Mouse (Mus musculus) myocyte (in vitro differentiated cells): ENCODE data around the gene Wwc1. TPM values are rescaled to one million over a fixed set of nuclear protein-coding genes. Genes with fewer than 3 reads are reported as not detected.
"Not testable (repeated sequence)": the region's sequence is repeated elsewhere in the genome, so short reads cannot be mapped to it uniquely, and the experiment has no call there.

Experiments
- H3K27me3 ChIP-seq: one replicate; pipeline ENCODE4 v1.6.1; 2011; ENCODE audit not compliant: control insufficient read depth, insufficient read depth, insufficient read length
- H3K36me3 ChIP-seq: one replicate; pipeline ENCODE4 v1.6.1; 2011; ENCODE audit not compliant: control insufficient read depth, insufficient read depth
- H3K4me2 ChIP-seq: one replicate; pipeline ENCODE4 v1.6.1; 2011; ENCODE audit warnings: low read depth, control low read depth
- H3K4me3 ChIP-seq: one replicate; pipeline ENCODE4 v1.5.1; 2011; ENCODE audit warnings: mild to moderate bottlenecking, control low read depth, moderate library complexity
- H3K79me2 ChIP-seq: one replicate; pipeline ENCODE4 v1.6.1; 2011; ENCODE audit not compliant: control insufficient read depth, insufficient read depth
- H3ac ChIP-seq: one replicate; pipeline ENCODE4 v1.6.1; 2011; ENCODE audit not compliant: control insufficient read depth, insufficient read length
- CEBPB ChIP-seq: IDR thresholded peaks from 2 replicates; pipeline ENCODE4 v1.6.1; 2011; ENCODE audit warnings: mild to moderate bottlenecking, moderate library complexity; ENCODE audit not compliant: poor library complexity, insufficient read depth, severe bottlenecking
- E2F4 ChIP-seq: IDR thresholded peaks from one replicate; pipeline ENCODE4 v1.6.1; 2011; ENCODE audit warnings: mild to moderate bottlenecking, control low read depth, moderate library complexity; ENCODE audit not compliant: insufficient read depth
- MAX ChIP-seq: IDR thresholded peaks from one replicate; pipeline ENCODE4 v1.6.1; 2011; ENCODE audit warnings: low read depth, mild to moderate bottlenecking, control low read depth
- MYOD1 ChIP-seq, 3 experiments: IDR thresholded peaks; one replicate each; pipeline ENCODE4 v1.6.1; 2011; ENCODE audit warnings: control low read depth in 2 of 3, low read depth in 2 of 3, mild to moderate bottlenecking in 2 of 3, moderate library complexity in 1 of 3; ENCODE audit not compliant: insufficient read length in 2 of 3, control insufficient read depth in 1 of 3
- MYOG ChIP-seq, 3 experiments: IDR thresholded peaks; one replicate each; pipeline ENCODE4 v1.6.1; 2011; ENCODE audit warnings: control low read depth in 2 of 3, low read depth in 2 of 3, mild to moderate bottlenecking in 2 of 3; ENCODE audit not compliant: insufficient read length in 2 of 3, control insufficient read depth in 1 of 3, insufficient read depth in 1 of 3
- POLR2A ChIP-seq: IDR thresholded peaks from one replicate; pipeline ENCODE4 v1.6.1; 2011; ENCODE audit warnings: low read depth, mild to moderate bottlenecking, control low read depth, moderate library complexity; ENCODE audit not compliant: insufficient read length
- POLR2AphosphoS2 ChIP-seq: IDR thresholded peaks from one replicate; pipeline ENCODE4 v1.6.1; 2011; ENCODE audit warnings: low read depth, control low read depth; ENCODE audit not compliant: insufficient read length
- REST ChIP-seq: IDR thresholded peaks from one replicate; pipeline ENCODE4 v1.6.1; 2011; ENCODE audit warnings: mild to moderate bottlenecking, control low read depth, moderate library complexity; ENCODE audit not compliant: insufficient read depth, insufficient read length
- SRF ChIP-seq: IDR thresholded peaks from one replicate; pipeline ENCODE4 v1.6.1; 2011; ENCODE audit warnings: low read depth; ENCODE audit not compliant: control insufficient read depth, insufficient read length
- TCF12 ChIP-seq: IDR thresholded peaks from one replicate; pipeline ENCODE4 v1.6.1; 2011; ENCODE audit warnings: mild to moderate bottlenecking, control low read depth; ENCODE audit not compliant: poor library complexity, insufficient read depth, severe bottlenecking
- TCF3 ChIP-seq: IDR thresholded peaks from one replicate; pipeline ENCODE4 v1.6.1; 2011; ENCODE audit warnings: low read depth, control low read depth; ENCODE audit not compliant: insufficient read length
- USF1 ChIP-seq: IDR thresholded peaks from one replicate; pipeline ENCODE4 v1.6.1; 2011; ENCODE audit warnings: low read depth, mild to moderate bottlenecking, control low read depth, moderate library complexity
- polyA plus RNA-seq: library from polyadenylated mRNA; unstranded; fragments of >200 nt; fragmentation: generic; extraction: Trizol; gene quantifications from one replicate; pipeline ENCODE4 v1.2.1, GENCODE M21; 2012; ENCODE audit warnings: missing spikeins

Wwc1 gene
- polyA plus RNA-seq, 1 experiment: 1.2 TPM

DNA sequence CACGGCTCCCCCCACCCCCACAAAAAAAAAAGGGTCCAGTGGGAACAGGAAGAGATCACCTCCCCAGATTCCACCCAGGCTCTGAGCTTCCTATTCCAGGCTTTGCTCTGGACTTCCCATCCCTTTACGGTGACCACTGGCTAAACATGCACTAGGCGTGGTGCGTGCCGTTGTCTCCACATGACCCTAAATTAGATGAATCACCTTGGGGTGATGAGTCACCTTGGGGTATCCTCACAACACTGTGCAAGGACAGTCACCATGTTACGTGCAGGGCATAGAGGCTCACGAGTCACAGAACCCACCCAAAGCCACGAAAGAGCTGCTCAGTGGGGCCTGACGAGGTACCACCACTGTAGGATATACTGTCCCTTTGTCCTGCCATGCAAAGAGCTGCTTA lies 136.0 kb downstream of the Wwc1 start:
- H3K4me2 ChIP-seq: peak overlapping the region; percentile 38
- H3ac ChIP-seq: no peak overlapping the region
- H3K79me2 ChIP-seq: no peaks in the 10 kb centered on the region
- H3K27me3 ChIP-seq: no peaks in the 10 kb centered on the region
- TF ChIP-seq POLR2A (no peak), USF1 (peak; percentile 29)
- H3K4me3 ChIP-seq: no peak overlapping the region
- H3K36me3 ChIP-seq: no peaks in the 10 kb centered on the region

DNA sequence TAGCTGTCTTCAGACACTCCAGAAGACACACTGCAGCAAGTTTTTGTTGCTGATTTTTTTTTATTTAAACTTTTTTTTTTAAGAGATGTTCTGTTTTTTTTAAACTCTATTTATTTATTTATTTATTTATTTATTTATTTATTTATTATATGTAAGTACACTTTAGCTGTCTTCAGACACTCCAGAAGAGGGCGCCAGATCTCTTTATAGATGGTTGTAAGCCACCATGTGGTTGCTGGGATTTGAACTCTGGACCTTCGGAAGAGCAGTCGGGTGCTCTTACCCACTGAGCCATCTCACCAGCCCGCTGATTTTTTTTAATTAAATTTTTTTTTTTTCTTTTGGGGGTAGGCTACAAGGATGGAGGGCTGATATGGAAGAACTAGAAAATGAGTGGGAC lies 137.8 kb downstream of the Wwc1 start:
- not testable (repeated sequence) for H3K27me3 ChIP-seq, H3K79me2 ChIP-seq, H3K4me2 ChIP-seq, H3K4me3 ChIP-seq, H3K36me3 ChIP-seq, H3ac ChIP-seq

DNA sequence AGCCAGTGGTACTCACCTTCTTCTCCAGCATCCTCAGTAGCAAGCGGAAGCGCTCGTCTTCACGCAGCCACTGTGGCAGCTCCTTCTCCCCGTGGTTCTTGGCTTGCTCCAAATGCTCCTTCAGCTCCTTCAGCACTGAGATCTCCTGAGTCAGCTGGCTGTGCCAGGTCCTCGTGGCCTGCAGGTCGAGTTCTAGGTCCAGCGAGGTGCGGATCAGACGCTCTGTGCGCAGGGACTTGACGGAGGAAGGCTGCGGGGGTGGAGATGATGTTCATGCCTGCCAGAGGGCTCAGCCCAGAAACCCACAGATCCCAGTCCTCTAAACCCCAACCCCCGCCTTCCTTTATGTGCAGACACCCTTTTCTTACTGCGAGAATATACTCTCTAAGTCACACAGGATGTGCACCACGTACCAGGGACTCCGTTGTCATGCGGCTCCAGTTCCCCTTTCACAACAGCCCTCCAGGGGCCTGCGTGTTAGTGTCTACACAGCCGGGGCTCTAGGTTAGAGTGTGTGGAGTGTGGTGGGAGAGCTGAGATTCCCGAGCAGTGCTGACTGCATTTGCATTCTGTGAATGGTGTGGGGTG lies 138.5 kb downstream of the Wwc1 start:
- H3K4me3 ChIP-seq: no peak overlapping the region
- H3ac ChIP-seq: no peak overlapping the region
- TF ChIP-seq MYOD1 (IDR thresholded peaks at IDR 0.05; ENCODE audit: control insufficient read depth in 1 of 3, insufficient read length in 2 of 3, low read depth in 2 of 3) (no peak), REST (no peak), MYOG (IDR thresholded peaks at IDR 0.05; ENCODE audit: control insufficient read depth in 1 of 3, insufficient read depth in 1 of 3, insufficient read length in 2 of 3, low read depth in 2 of 3) (no peak), USF1 (no peak), E2F4 (no peak), POLR2AphosphoS2 (no peak), CEBPB (no peak), MAX (no peak), TCF3 (no peak), SRF (no peak)
- H3K79me2 ChIP-seq: no peaks in the 10 kb centered on the region
- no peaks in the 10 kb centered on the region for H3K27me3 ChIP-seq
- H3K4me2 ChIP-seq: no peak overlapping the region
- no peaks in the 10 kb centered on the region for H3K36me3 ChIP-seq

DNA sequence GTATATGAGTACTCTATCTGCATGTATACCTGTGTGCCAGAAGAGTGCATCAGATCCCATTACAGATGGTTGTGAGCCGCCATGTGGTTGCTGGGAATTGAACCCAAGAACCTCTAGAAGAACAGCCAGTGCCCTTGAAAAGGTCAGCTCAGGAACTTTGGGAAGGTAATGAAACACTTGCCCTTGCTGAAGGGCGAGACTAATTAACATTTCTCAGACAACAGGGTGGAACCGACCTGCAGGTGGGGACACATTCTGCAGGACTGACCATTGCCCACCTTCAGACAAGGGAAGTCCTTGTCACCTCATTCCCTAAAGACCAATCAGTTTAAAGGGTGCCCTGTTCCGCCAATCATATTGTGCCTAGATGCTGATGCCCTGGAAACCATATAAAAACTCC lies 139.5 kb downstream of the Wwc1 start:
- H3K79me2 ChIP-seq, H3K36me3 ChIP-seq, H3ac ChIP-seq, H3K4me3 ChIP-seq, H3K27me3 ChIP-seq, H3K4me2 ChIP-seq: not testable (repeated sequence)

DNA sequence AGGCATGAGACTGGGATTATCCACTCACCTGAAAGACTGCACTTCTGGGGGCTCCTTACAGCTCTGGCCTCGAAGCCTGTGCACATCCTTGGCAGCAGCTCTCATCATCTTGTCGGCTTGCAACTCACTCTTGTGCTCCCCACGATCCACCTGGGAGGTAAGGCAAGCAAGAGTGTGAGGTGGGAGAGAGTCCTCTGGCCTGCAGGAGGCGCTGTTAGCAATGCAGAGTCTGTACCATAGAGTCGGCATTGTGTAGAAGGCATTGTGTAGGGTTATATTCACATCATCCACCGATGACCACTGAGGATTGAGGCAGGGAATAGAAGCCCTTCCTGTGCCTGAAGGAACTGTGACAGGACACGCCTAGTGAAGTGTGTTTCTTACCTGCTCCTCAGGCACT lies 140.0 kb downstream of the Wwc1 start:
- no peak for TF ChIP-seq USF1
- TF ChIP-seq CEBPB: no peak
- no peak for TF ChIP-seq REST
- no peak for TF ChIP-seq TCF12
- TF ChIP-seq MYOD1 (IDR thresholded peaks at IDR 0.05; ENCODE audit: control insufficient read depth in 1 of 3, insufficient read length in 2 of 3, low read depth in 2 of 3): no peak
- no peak for TF ChIP-seq MAX
- TF ChIP-seq POLR2A: no peak
- TF ChIP-seq SRF: no peak
- no peak for TF ChIP-seq MYOG (IDR thresholded peaks at IDR 0.05; ENCODE audit: control insufficient read depth in 1 of 3, insufficient read depth in 1 of 3, insufficient read length in 2 of 3, low read depth in 2 of 3)
- no peak for TF ChIP-seq TCF3
- no peak for TF ChIP-seq E2F4
- TF ChIP-seq POLR2AphosphoS2: no peak
- Histone ChIP-seq H3K36me3 (no peaks in the 10 kb centered on the region), H3K4me2 (no peak overlapping the region), H3K79me2 (no peaks in the 10 kb centered on the region), H3ac (no peak overlapping the region), H3K4me3 (no peak overlapping the region), H3K27me3 (no peaks in the 10 kb centered on the region)

DNA sequence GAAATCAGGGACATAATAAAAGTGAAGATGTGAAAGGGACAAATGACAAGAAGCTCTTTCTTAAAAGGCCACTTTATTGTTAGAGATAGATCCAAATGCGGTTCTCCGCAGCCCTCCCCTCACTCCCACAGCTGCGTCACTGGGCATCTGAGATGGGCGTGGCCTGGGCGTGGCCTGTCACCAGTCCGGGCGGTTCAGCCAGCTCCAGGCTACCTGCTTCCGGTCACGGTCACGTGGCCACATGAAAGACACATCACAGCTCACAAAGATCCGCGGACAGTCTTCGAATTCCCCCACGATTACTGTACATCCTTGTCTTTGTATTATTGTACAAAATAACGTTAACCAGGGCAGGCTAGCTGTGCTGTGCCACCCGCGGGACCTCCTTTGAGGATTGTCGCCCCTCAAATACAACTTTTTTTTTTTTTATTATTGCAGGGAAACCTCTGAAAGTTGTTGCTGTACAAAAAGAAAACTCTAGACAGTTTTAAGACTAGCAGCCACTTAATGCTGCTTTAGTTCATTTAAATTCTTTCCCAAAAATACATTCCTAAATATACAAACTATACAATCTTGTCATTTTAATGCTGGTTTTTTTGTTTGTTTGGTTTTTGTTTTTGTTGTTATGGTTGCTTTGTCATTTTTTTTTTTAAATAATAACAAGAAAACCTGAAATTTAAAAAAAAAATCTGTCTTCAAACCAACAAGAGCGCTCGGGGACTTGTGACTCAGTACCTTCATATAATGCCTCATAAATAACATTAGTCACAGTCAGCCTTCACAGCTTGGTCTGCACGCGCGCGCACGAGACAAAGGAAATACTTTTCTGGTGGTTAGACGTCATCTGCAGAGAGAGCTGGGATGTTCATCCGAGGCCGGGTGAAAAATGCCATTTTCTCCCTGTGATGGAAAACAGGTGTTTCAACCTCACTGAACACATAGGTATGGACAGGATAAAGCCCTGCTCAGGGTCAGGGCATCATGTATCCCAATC lies 141.7 kb downstream of the Wwc1 start:
- Histone ChIP-seq H3K36me3 (no peaks in the 10 kb centered on the region), H3K4me2 (peak overlapping the region; percentile 98), H3K79me2 (peaks cover 5% of the 10 kb centered on the region), H3K4me3 (peak overlapping the region; percentile 14), H3K27me3 (no peaks in the 10 kb centered on the region), H3ac (no peak overlapping the region)
- TF ChIP-seq REST (no peak), SRF (peak; percentile 51), MAX (peak; percentile 42), USF1 (peak; percentile 99), POLR2A (peak; percentile 61), MYOD1 (IDR thresholded peaks at IDR 0.05; ENCODE audit: control insufficient read depth in 1 of 3, insufficient read length in 2 of 3, low read depth in 2 of 3) (peak in 2 of 3 experiments; percentile 39 to 65), POLR2AphosphoS2 (peak; percentile 69), E2F4 (no peak), CEBPB (no peak), TCF12 (no peak), MYOG (IDR thresholded peaks at IDR 0.05; ENCODE audit: control insufficient read depth in 1 of 3, insufficient read depth in 1 of 3, insufficient read length in 2 of 3, low read depth in 2 of 3) (peak in 2 of 3 experiments; percentile 37 to 70)
